Mouse (Mus musculus) CD4-positive, CD25-positive, alpha-beta regulatory T cell, adult 9 weeks (primary cell): ENCODE results near the gene Fbp1. TPM values are rescaled to one million over a fixed set of nuclear protein-coding genes. Genes with fewer than 3 reads are reported as not detected.

Source experiments
- polyA plus RNA-seq: library from polyadenylated mRNA; unstranded; fragments of 100-300 nt; shearing (Covaris generic); gene quantifications from one replicate; pipeline ENCODE4 v1.2.1, GENCODE M21; 2017

Fbp1 gene
- polyA plus RNA-seq, result not detected

GRCm38 (mm10) chr13:62887712-62888441 is at the start of gene Fbp1:
TSS of gene Fbp1 (minus strand) at chr13:62888282.

GRCm38 (mm10) chr13:62857941-62858915 is 29.9 kb downstream of the Fbp1 start, which contains the start of gene Fbp2:
TSS of gene Fbp2 (minus strand) at chr13:62858422.

Other genes with a start within 250 kb of the Fbp1 start
- 21.4 TPM for gene Platr25, start 127.6 kb downstream of the Fbp1 start, polyA plus RNA-seq
- 8.5 TPM for gene Gm5141, start 102.5 kb downstream of the Fbp1 start, polyA plus RNA-seq
- not detected for gene Fbp2, start 29.9 kb downstream of the Fbp1 start, polyA plus RNA-seq
- 220 TPM for gene 2010111I01Rik, start 76.6 kb upstream of the Fbp1 start, polyA plus RNA-seq